Mouse (Mus musculus) kidney, postnatal 14 days (tissue): ENCODE measurements around the gene Prl2b1.

ENCODE experiments used
- DNase-seq: peaks from one replicate; pipeline ENCODE4 v3.0.0; 2022; ENCODE audit warnings: mixed read lengths

The Prl2b1 gene

DNA sequence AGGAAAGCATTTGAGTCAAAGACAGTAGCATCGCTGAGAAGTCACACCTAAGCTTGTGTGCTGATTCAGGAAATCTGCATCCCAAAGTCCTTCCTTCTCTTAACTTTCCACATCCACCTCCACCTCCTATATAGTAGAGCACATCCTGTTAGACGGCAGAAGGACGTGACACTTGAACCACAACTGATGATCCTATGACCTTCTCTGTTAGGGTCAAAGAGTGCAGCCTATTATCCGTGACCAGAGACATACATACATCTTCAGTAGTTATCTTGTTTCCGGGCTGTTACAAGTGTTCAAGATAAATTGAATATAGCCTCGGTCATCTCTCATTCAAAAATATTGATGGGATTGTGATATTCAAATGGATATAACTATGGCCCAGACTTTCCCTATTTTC lies at the start of gene Prl2b1:
Prl2b1 (minus strand) TSS at position 101 of the 400 bp plus-strand sequence.
- DNase-seq = no peak

DNA sequence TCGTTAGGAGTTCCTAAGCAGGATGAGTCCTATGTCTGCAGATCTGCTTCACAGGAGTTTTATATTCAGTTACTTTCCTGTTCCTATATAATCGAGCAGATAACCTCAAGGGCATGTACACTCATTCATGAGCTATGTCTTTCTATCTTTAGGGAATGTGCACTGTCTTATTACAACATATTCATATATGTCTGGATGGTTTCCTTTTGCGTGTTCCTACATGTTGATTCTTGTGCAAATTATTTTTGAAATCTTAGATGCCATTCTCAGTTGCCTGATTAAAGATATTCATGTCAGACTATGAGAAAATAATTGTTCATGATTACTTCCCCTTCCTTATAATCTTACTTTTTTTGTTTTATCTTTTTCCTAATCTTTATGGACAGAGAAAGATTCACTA lies 47.9 kb upstream of the Prl2b1 start, which contains the start of gene Prl8a6:
Prl8a6 (minus strand) TSS at position 101 of the 400 bp plus-strand sequence.
- DNase-seq = no peak

DNA sequence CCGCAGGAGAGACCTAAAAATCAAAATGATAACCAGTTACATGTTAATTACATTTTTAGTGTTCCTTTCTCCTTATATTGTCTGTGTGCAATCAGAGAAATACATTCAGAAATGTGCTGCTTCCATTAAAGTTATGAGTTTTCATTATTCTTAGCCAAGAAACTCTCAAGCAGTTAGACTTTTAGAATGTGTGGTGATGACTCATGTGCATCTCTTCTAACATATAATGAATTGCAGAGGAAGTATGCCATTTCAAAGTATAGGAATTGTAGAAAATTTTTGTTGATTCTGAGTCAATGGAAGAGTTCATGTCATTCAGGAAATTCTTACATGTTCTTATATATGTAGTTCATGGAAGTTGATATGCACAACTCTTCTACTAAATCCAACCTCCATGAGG lies 42.5 kb upstream of the Prl2b1 start:
- no peak for DNase-seq

DNA sequence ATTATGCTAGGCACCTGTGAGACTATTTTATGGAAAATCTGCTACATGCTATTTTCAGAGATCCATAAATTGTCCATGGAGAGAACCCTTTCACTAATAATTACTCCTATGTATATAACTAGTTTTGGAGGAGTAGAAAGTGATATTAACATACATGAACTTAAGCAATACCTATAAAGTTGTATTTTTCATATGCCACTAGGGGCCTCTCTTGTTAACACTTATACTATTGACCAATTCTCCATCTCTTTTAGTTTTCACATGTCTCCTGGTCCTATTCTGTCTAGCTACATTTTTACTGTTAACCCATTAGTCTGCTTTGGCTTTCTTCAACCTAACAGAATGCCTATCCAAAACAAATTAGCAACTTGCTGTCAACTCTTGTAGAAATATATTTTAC lies 23.0 kb upstream of the Prl2b1 start:
- DNase-seq = no peak

DNA sequence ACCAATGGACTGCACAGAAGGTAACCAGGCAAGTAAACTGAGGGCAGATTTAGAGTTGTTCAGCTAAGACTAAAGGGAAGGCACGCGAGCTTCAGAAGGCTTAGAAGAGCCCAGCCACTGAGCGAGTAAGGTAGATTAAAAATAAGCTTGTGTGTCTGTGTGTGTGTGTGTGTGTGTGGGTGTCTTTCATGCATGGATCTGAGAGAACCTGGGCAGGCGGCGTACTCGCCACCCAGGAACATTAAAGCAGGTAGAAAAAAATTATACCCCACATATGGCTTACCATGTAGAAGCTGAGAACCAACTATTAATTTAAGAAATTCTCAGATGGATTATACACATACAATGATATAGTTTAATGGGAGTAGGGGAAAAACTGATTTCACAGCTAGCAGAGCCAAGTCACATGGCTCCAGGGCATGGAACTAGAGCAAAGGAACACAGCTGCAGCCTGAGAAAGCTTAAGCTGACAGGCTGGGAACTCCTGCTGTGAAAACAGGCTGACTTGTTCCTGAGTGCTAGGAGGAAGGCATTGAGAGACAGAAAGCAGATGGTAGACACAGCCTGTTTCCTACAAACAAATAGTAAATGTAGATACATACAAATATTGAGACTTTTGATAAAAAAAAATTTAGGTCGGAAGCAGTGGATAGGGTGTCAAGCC lies 8.5 kb upstream of the Prl2b1 start:
- DNase-seq = no peak

DNA sequence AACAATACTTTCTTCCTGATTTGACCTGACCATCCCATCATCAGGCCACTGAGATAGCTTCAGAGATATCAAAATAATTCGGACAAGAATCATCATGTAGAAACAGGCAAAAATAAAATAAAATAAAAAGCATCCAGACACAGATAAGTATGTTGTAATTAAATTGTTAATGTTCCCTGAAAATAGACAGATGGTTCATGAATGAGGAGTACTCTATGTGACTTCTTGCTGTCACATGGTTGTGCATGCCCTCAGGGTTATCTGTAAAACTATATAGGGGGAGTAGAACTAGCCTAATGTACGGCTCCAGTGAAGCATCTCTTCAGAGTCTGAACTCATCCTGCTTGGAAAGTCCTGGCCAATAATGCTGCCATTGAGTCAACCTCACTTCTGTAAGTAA lies 45.3 kb downstream of the Prl2b1 start, which contains the start of gene Prl8a2:
Prl8a2 (plus strand) TSS at position 301 of the 400 bp plus-strand sequence.
- DNase-seq = no peak

DNA sequence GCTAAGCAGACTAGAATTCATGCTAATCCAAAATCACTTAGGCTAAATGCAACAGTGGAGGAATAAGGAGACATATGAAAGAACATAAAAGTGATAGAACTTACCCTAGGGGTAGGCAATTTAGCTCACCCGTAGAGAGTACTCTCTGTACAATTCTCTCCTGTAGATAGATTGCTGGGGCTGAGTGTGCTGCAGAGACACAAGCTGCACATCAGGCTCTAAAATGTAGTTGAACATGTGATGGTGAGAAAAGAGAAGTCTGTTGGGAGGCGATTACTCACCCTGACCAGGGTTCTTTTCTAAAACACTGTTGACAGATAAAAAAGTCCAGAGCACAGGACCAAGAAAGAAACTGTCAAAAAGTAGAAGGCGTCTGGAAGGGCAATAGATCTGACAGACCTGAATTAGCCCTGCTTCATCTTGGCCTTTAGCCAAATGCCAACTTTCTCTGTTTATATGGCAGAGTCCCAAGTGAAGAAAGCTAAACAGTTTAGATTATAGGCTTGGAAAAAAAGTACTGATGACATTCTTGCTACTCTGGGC lies 47.8 kb downstream of the Prl2b1 start:
- no peak for DNase-seq

DNA sequence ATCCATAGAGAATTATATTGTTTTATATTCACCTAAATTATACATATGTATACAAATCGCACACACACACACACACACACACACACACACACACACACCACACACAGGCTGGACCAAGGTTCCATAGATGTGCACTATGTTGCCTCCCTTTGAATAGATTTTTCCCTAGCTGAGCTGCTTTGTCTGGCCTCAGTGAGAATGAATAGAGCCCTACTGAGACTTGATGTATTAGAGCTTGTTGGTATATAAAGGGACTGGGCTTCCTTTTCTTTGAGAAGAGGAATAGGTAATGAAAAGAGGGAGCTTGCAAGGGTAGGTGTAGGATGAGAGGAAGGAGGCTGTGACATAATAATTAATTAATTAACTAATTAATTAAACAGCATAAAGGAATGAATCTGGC lies 55.7 kb downstream of the Prl2b1 start:
- no peak for DNase-seq
